Mouse (Mus musculus): ENCODE results near the gene Plbd1.

Gene Plbd1

GRCm38 (mm10) chr6:136661706-136662016, at the start of gene Plbd1:
TSS of gene Plbd1 (minus strand) at chr6:136661928.
- DNase-seq (ENCODE audit: low spot score in 2 of 2): peak in 1 of 2 experiments; percentile 9

GRCm38 (mm10) chr6:136710408-136710807, 48.7 kb upstream of the Plbd1 start:
- no peak for DNase-seq (ENCODE audit: low spot score in 2 of 2)

GRCm38 (mm10) chr6:136708597-136708996, 46.9 kb upstream of the Plbd1 start:
- DNase-seq (ENCODE audit: low spot score in 2 of 2): no peak

GRCm38 (mm10) chr6:136701878-136702277, 40.1 kb upstream of the Plbd1 start:
- no peak for DNase-seq (ENCODE audit: low spot score in 2 of 2)

GRCm38 (mm10) chr6:136701185-136701584, 39.5 kb upstream of the Plbd1 start:
- DNase-seq (ENCODE audit: low spot score in 2 of 2): no peak

- DNase-seq (ENCODE audit: low spot score in 2 of 2): no peak
These were observed 29.6 kb upstream of the Plbd1 start for GRCm38 (mm10) chr6:136691314-136691713.

- DNase-seq (ENCODE audit: low spot score in 2 of 2): no peak
These were observed 28.8 kb upstream of the Plbd1 start for GRCm38 (mm10) chr6:136690527-136690926.

GRCm38 (mm10) chr6:136689790-136690413, 28.2 kb upstream of the Plbd1 start:
- DNase-seq (ENCODE audit: low spot score in 2 of 2): no peak

- no peak for DNase-seq (ENCODE audit: low spot score in 2 of 2)
These were observed 23.7 kb upstream of the Plbd1 start for GRCm38 (mm10) chr6:136685433-136685832.

- DNase-seq (ENCODE audit: low spot score in 2 of 2): no peak
These were observed 21.9 kb upstream of the Plbd1 start for GRCm38 (mm10) chr6:136683410-136684334.

- no peak for DNase-seq (ENCODE audit: low spot score in 2 of 2)
These were observed 17.7 kb upstream of the Plbd1 start for GRCm38 (mm10) chr6:136679381-136679780.

- DNase-seq (ENCODE audit: low spot score in 2 of 2): no peak
These were observed 13.2 kb upstream of the Plbd1 start for GRCm38 (mm10) chr6:136674935-136675334.

- peak in 1 of 2 experiments; percentile 35 for DNase-seq (ENCODE audit: low spot score in 2 of 2)
These were observed 10.7 kb upstream of the Plbd1 start for GRCm38 (mm10) chr6:136672467-136672866.

- no peak for DNase-seq (ENCODE audit: low spot score in 2 of 2)
These were observed 7.5 kb upstream of the Plbd1 start for GRCm38 (mm10) chr6:136669274-136669673.

GRCm38 (mm10) chr6:136668266-136668986, 6.7 kb upstream of the Plbd1 start:
- DNase-seq (ENCODE audit: low spot score in 2 of 2): no peak

GRCm38 (mm10) chr6:136662063-136662462, 335 bp upstream of the Plbd1 start:
- DNase-seq (ENCODE audit: low spot score in 2 of 2): no peak

- no peak for DNase-seq (ENCODE audit: low spot score in 2 of 2)
These were observed 660 bp downstream of the Plbd1 start for GRCm38 (mm10) chr6:136660831-136661705.

- DNase-seq (ENCODE audit: low spot score in 2 of 2): no peak
These were observed 2.5 kb downstream of the Plbd1 start for GRCm38 (mm10) chr6:136659226-136659625.

- no peak for DNase-seq (ENCODE audit: low spot score in 2 of 2)
These were observed 3.4 kb downstream of the Plbd1 start for GRCm38 (mm10) chr6:136658303-136658702.

GRCm38 (mm10) chr6:136655786-136656185, 5.9 kb downstream of the Plbd1 start:
- DNase-seq (ENCODE audit: low spot score in 2 of 2): no peak

GRCm38 (mm10) chr6:136654470-136654869, 7.3 kb downstream of the Plbd1 start:
- DNase-seq (ENCODE audit: low spot score in 2 of 2): no peak
